Mouse (Mus musculus): Measurements from ENCODE around the gene Casr.

DNA sequence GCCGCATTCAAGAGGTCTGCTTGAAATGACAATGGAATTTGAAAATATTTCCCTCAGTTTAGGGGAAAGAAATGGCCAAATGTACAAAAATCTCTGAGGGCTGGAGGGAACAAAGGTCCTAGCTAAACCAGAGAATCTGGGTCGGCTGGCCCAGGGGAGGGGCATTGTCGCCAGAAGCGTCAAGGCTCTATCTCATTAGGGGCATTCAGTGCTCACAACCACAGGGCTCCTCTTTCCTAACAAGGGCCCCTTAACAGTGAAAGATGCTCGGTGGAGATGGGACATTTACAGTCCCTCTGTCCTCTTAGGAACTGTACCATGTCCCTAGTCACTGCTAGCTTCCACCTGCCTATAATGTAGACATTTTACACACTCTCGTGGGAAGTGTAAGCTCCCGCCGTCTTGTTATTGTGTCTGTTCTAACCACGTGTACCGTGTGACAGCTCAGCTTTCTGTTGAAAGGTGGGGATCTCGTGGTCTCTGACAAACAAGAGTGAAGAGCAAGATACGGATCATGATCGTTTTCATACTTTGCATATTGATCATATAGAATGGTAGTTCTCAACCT is 90.8 kb downstream of the Casr start:
- TF ChIP-seq CTCF (IDR thresholded peaks at IDR 0.05; ENCODE audit: low read depth, low read length) (no peak), POLR2A (IDR thresholded peaks at IDR 0.05; ENCODE audit: insufficient read depth, low read length) (no peak), EP300 (IDR thresholded peaks at IDR 0.05; ENCODE audit: insufficient read depth, low read depth, low read length) (no peak)
